Mouse (Mus musculus): ENCODE measurements around the gene Cdh12. TPM values are rescaled to one million over a fixed set of nuclear protein-coding genes. Genes with fewer than 3 reads are reported as not detected.

Gene Cdh12
- polyA plus RNA-seq, 1 experiment, result not detected

DNA sequence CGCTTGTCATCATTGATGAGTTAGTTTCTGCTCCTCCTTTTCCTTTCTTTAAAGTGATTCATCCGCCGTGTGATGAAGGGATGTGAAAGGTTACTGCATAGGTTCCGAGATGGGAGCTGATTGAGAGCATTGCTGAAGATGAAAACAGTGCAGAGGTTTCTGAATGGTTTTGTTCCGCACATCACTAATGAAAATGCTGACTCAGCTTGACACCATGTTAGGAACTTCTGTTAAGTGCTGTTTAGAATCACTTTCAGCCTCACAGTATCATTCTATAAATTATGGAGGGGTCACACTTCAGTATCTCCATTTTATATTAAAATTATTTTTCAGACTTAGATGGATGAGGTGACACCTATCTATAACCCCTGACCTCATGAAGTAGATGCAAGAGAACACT, 247.2 kb downstream of the Cdh12 start:
- Histone ChIP-seq H3K4me3 (ENCODE audit: insufficient read depth, poor library complexity, severe bottlenecking) (no peak overlapping the region), H3K79me2 (ENCODE audit: control insufficient read depth, insufficient read depth) (no peaks in the 10 kb centered on the region), H3K79me3 (ENCODE audit: low read depth) (no peaks in the 10 kb centered on the region), H3ac (ENCODE audit: control insufficient read depth, insufficient read length, low read depth) (no peak overlapping the region), H3K27me3 (ENCODE audit: control insufficient read depth, insufficient read depth, insufficient read length) (no peaks in the 10 kb centered on the region), H3K36me3 (ENCODE audit: control insufficient read depth, insufficient read depth) (no peaks in the 10 kb centered on the region)
- TF ChIP-seq FOSL1 (IDR thresholded peaks at IDR 0.05; ENCODE audit: insufficient read depth, low read length, poor library complexity, severe bottlenecking) (no peak), MAX (IDR thresholded peaks at IDR 0.05) (no peak), MYOG (IDR thresholded peaks at IDR 0.05; ENCODE audit: control insufficient read depth, extremely low read depth, insufficient read length) (no peak), CEBPB (IDR thresholded peaks at IDR 0.05; ENCODE audit: low read depth) (no peak), CTCF (IDR thresholded peaks at IDR 0.05; ENCODE audit: control insufficient read depth, insufficient read depth, insufficient read length) (no peak), USF1 (IDR thresholded peaks at IDR 0.05; ENCODE audit: low read depth) (no peak), MYOD1 (IDR thresholded peaks at IDR 0.05; ENCODE audit: control insufficient read depth, insufficient read length, low read depth) (no peak)

DNA sequence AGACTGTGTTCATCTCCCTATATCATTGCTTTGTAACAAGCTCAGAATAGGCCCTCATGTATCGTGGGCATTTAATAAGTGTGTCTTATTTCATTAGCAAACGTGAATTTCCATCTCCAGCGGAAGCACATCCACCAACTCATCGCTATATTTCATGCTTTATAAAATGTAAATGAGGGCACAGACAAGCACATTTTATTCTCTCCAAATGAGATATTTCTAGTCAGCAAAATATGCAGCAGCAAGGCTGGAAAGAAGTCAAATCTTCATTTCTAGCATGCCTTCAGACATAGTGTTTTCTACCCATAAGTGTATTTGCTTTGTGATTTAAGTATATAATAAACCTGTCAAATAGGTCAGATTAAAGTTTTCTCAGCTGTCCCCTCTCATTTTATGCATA, 262.8 kb downstream of the Cdh12 start:
- Histone ChIP-seq H3K27me3 (ENCODE audit: control insufficient read depth, insufficient read depth, insufficient read length) (no peaks in the 10 kb centered on the region), H3K4me3 (ENCODE audit: insufficient read depth, poor library complexity, severe bottlenecking) (no peak overlapping the region), H3K79me2 (ENCODE audit: control insufficient read depth, insufficient read depth) (no peaks in the 10 kb centered on the region), H3K79me3 (ENCODE audit: low read depth) (no peaks in the 10 kb centered on the region), H3ac (ENCODE audit: control insufficient read depth, insufficient read length, low read depth) (no peak overlapping the region), H3K36me3 (ENCODE audit: control insufficient read depth, insufficient read depth) (no peaks in the 10 kb centered on the region)
- TF ChIP-seq MYOG (IDR thresholded peaks at IDR 0.05; ENCODE audit: control insufficient read depth, extremely low read depth, insufficient read length), result no peak
- no peak for TF ChIP-seq USF1 (IDR thresholded peaks at IDR 0.05; ENCODE audit: low read depth)
- no peak for TF ChIP-seq MAX (IDR thresholded peaks at IDR 0.05)
- TF ChIP-seq FOSL1 (IDR thresholded peaks at IDR 0.05; ENCODE audit: insufficient read depth, low read length, poor library complexity, severe bottlenecking), result no peak
- TF ChIP-seq CEBPB (IDR thresholded peaks at IDR 0.05; ENCODE audit: low read depth), result no peak
- no peak for TF ChIP-seq CTCF (IDR thresholded peaks at IDR 0.05; ENCODE audit: control insufficient read depth, insufficient read depth, insufficient read length)
- no peak for TF ChIP-seq MYOD1 (IDR thresholded peaks at IDR 0.05; ENCODE audit: control insufficient read depth, insufficient read length, low read depth)

DNA sequence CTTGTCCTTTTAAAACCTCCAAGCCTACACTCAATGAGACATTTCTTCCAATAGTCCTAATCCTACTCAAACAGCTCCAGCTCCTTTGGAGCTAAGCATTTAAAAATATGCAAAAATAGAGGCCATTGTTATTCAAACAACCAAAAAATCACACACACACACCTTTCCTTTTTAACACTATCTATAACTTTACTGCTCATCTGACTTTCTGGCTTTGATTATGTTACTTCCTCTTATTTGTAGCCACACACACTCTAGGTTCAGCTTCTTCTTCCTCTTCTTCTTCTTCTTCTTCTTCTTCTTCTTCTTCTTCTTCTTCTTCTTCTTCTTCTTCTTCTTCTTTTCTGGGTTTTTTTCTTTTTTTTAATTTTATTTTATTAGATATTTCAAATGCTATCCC, 323.2 kb downstream of the Cdh12 start:
- H3K27me3 ChIP-seq (ENCODE audit: control insufficient read depth, insufficient read depth, insufficient read length), result no peaks in the 10 kb centered on the region
- no peak for TF ChIP-seq MYOD1 (IDR thresholded peaks at IDR 0.05; ENCODE audit: control insufficient read depth, insufficient read length, low read depth)
- TF ChIP-seq MAX (IDR thresholded peaks at IDR 0.05), result no peak
- no peak for TF ChIP-seq CTCF (IDR thresholded peaks at IDR 0.05; ENCODE audit: control insufficient read depth, insufficient read depth, insufficient read length)
- TF ChIP-seq CEBPB (IDR thresholded peaks at IDR 0.05; ENCODE audit: low read depth), result no peak
- TF ChIP-seq USF1 (IDR thresholded peaks at IDR 0.05; ENCODE audit: low read depth), result no peak
- no peak for TF ChIP-seq MYOG (IDR thresholded peaks at IDR 0.05; ENCODE audit: control insufficient read depth, extremely low read depth, insufficient read length)
- no peak for TF ChIP-seq FOSL1 (IDR thresholded peaks at IDR 0.05; ENCODE audit: insufficient read depth, low read length, poor library complexity, severe bottlenecking)
- no peak overlapping the region for H3ac ChIP-seq (ENCODE audit: control insufficient read depth, insufficient read length, low read depth)
- H3K4me3 ChIP-seq (ENCODE audit: insufficient read depth, poor library complexity, severe bottlenecking), result no peak overlapping the region
- no peaks in the 10 kb centered on the region for H3K79me3 ChIP-seq (ENCODE audit: low read depth)
- H3K36me3 ChIP-seq (ENCODE audit: control insufficient read depth, insufficient read depth), result no peaks in the 10 kb centered on the region
- H3K79me2 ChIP-seq (ENCODE audit: control insufficient read depth, insufficient read depth), result no peaks in the 10 kb centered on the region

DNA sequence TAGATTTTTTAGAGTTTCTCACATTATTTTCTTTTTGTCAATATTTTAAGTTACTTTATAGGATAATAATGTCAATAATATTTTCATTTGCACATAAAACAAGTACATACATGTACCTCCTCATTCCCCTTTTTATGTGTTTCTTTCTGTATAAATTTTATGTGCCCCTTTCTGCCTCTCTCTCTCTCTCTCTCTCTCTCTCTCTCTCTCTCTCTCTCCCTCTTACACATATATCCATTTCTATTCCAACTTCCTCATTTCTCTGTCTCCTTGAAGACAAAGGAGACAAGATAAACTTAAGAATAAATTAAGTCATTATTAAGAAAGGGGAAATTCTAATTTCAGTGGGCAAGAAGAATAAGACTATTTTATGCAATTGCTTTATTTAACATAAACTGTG, 324.4 kb downstream of the Cdh12 start:
- no peaks in the 10 kb centered on the region for H3K79me3 ChIP-seq (ENCODE audit: low read depth)
- H3K4me3 ChIP-seq (ENCODE audit: insufficient read depth, poor library complexity, severe bottlenecking), result no peak overlapping the region
- no peak overlapping the region for H3ac ChIP-seq (ENCODE audit: control insufficient read depth, insufficient read length, low read depth)
- no peak for TF ChIP-seq CEBPB (IDR thresholded peaks at IDR 0.05; ENCODE audit: low read depth)
- TF ChIP-seq USF1 (IDR thresholded peaks at IDR 0.05; ENCODE audit: low read depth), result no peak
- H3K79me2 ChIP-seq (ENCODE audit: control insufficient read depth, insufficient read depth), result no peaks in the 10 kb centered on the region
- no peaks in the 10 kb centered on the region for H3K36me3 ChIP-seq (ENCODE audit: control insufficient read depth, insufficient read depth)
- no peaks in the 10 kb centered on the region for H3K27me3 ChIP-seq (ENCODE audit: control insufficient read depth, insufficient read depth, insufficient read length)

DNA sequence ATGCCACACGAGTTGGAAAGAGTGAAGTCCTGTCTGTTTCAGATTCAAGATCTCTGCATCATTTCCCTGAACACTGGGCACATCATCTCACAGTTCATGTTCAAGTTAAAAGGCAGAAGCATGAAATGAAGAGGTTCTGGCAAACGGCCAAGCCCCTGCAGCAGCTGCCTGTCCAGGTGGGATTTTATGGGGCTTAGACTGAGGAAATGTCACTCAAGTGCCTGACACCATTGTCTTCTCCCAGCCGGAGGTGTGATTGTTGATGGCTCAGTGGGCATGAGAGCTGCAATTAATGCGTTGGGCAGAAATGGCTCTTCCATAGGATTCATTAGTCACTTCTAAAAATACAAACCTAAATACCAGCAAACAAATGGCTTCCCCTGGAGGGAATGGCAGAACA, 347.9 kb downstream of the Cdh12 start:
- H3ac ChIP-seq (ENCODE audit: control insufficient read depth, insufficient read length, low read depth), result no peak overlapping the region
- TF ChIP-seq CTCF (IDR thresholded peaks at IDR 0.05; ENCODE audit: control insufficient read depth, insufficient read depth, insufficient read length), result no peak
- TF ChIP-seq MYOD1 (IDR thresholded peaks at IDR 0.05; ENCODE audit: control insufficient read depth, insufficient read length, low read depth), result no peak
- no peak for TF ChIP-seq MAX (IDR thresholded peaks at IDR 0.05)
- no peak for TF ChIP-seq CEBPB (IDR thresholded peaks at IDR 0.05; ENCODE audit: low read depth)
- TF ChIP-seq FOSL1 (IDR thresholded peaks at IDR 0.05; ENCODE audit: insufficient read depth, low read length, poor library complexity, severe bottlenecking), result no peak
- no peak for TF ChIP-seq MYOG (IDR thresholded peaks at IDR 0.05; ENCODE audit: control insufficient read depth, extremely low read depth, insufficient read length)
- TF ChIP-seq USF1 (IDR thresholded peaks at IDR 0.05; ENCODE audit: low read depth), result no peak
- H3K79me2 ChIP-seq (ENCODE audit: control insufficient read depth, insufficient read depth), result no peaks in the 10 kb centered on the region
- H3K27me3 ChIP-seq (ENCODE audit: control insufficient read depth, insufficient read depth, insufficient read length), result no peaks in the 10 kb centered on the region
- no peak overlapping the region for H3K4me3 ChIP-seq (ENCODE audit: insufficient read depth, poor library complexity, severe bottlenecking)
- H3K36me3 ChIP-seq (ENCODE audit: control insufficient read depth, insufficient read depth), result no peaks in the 10 kb centered on the region
- H3K79me3 ChIP-seq (ENCODE audit: low read depth), result no peaks in the 10 kb centered on the region

DNA sequence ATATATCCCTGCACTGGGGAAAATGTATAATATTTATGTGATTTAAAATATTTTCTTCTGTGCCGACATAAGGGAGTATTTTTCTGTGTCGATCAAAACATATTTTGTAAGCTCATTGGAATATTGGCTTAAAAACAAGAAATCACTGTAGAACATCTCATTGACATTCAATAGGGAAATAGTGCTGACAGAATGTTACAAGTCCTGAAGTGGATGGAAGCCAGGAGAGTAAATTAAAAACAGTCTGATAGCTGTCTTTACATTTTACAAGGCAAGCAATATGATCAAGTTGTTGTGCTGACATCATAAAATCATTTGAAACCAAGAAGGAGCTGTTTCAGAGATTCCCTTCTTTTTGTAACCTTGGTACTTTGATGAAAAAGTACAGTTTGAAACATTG, 349.5 kb downstream of the Cdh12 start:
- no peak overlapping the region for H3K4me3 ChIP-seq (ENCODE audit: insufficient read depth, poor library complexity, severe bottlenecking)
- no peaks in the 10 kb centered on the region for H3K79me2 ChIP-seq (ENCODE audit: control insufficient read depth, insufficient read depth)
- H3K27me3 ChIP-seq (ENCODE audit: control insufficient read depth, insufficient read depth, insufficient read length), result no peaks in the 10 kb centered on the region
- H3K79me3 ChIP-seq (ENCODE audit: low read depth), result no peaks in the 10 kb centered on the region
- no peak overlapping the region for H3ac ChIP-seq (ENCODE audit: control insufficient read depth, insufficient read length, low read depth)
- no peak for TF ChIP-seq USF1 (IDR thresholded peaks at IDR 0.05; ENCODE audit: low read depth)
- H3K36me3 ChIP-seq (ENCODE audit: control insufficient read depth, insufficient read depth), result no peaks in the 10 kb centered on the region

All from C2C12 (cell line).